Mouse (Mus musculus): ENCODE measurements around the gene Ccdc144b. TPM values are rescaled to one million over a fixed set of nuclear protein-coding genes. Genes with fewer than 3 reads are reported as not detected.

Gene Ccdc144b
- polyA plus RNA-seq, 1 experiment from 2014 or later: not detected

- Histone ChIP-seq H3K27ac (ENCODE audit: low read depth, low read length) (no peak overlapping the region), H3K4me1 (replicated peaks; ENCODE audit: control insufficient read depth, insufficient read depth, low read length) (no peaks in the 10 kb centered on the region), H3K9me3 (ENCODE audit: control insufficient read depth, low read length) (no peaks in the 10 kb centered on the region), H3K4me3 (ENCODE audit: low read depth, low read length) (no peak overlapping the region), H3K27me3 (replicated peaks; ENCODE audit: control insufficient read depth, insufficient read depth, low read length) (no peaks in the 10 kb centered on the region), H3K36me3 (ENCODE audit: control insufficient read depth, insufficient read depth, low read length) (0 out of 2 replicates have a peak, but pooled peaks cover 3% of the 10 kb centered on the region), H3K4me2 (no peak overlapping the region), H3K9ac (ENCODE audit: low read depth, low read length) (no peak overlapping the region)
- DNase-seq (ENCODE audit: low spot score) (no peak), ATAC-seq (replicated peaks; ENCODE audit: low FRiP score) (peak; percentile 58)
- 68% methylated on average over 7 of the region's 7 CpGs for WGBS
Measured at GRCm38 (mm10) chr3:35973551-35973950, 79.8 kb downstream of the Ccdc144b start.

- H3K9ac ChIP-seq (ENCODE audit: low read depth, low read length): no peak overlapping the region
- H3K27ac ChIP-seq (ENCODE audit: low read depth, low read length): no peak overlapping the region
- H3K27me3 ChIP-seq (replicated peaks; ENCODE audit: control insufficient read depth, insufficient read depth, low read length): no peaks in the 10 kb centered on the region
- H3K9me3 ChIP-seq (ENCODE audit: control insufficient read depth, low read length): no peaks in the 10 kb centered on the region
- WGBS: 76% methylated on average over 4 of the region's 4 CpGs
- no peak overlapping the region for H3K4me2 ChIP-seq
- no peak for ATAC-seq (replicated peaks; ENCODE audit: low FRiP score)
- H3K4me3 ChIP-seq (ENCODE audit: low read depth, low read length): no peak overlapping the region
- H3K4me1 ChIP-seq (replicated peaks; ENCODE audit: control insufficient read depth, insufficient read depth, low read length): no peaks in the 10 kb centered on the region
- H3K36me3 ChIP-seq (ENCODE audit: control insufficient read depth, insufficient read depth, low read length): 0 out of 2 replicates have a peak, but pooled peaks cover 3% of the 10 kb centered on the region
- no peak for DNase-seq (ENCODE audit: low spot score)
Measured at GRCm38 (mm10) chr3:35972985-35973384, 80.4 kb downstream of the Ccdc144b start.

GRCm38 (mm10) chr3:35971149-35971548, 82.2 kb downstream of the Ccdc144b start:
- Histone ChIP-seq H3K9ac (ENCODE audit: low read depth, low read length) (no peak overlapping the region), H3K27me3 (replicated peaks; ENCODE audit: control insufficient read depth, insufficient read depth, low read length) (no peaks in the 10 kb centered on the region), H3K9me3 (ENCODE audit: control insufficient read depth, low read length) (no peaks in the 10 kb centered on the region), H3K27ac (ENCODE audit: low read depth, low read length) (no peak overlapping the region), H3K36me3 (ENCODE audit: control insufficient read depth, insufficient read depth, low read length) (0 out of 2 replicates have a peak, but pooled peaks cover 3% of the 10 kb centered on the region), H3K4me1 (replicated peaks; ENCODE audit: control insufficient read depth, insufficient read depth, low read length) (no peaks in the 10 kb centered on the region), H3K4me2 (no peak overlapping the region), H3K4me3 (ENCODE audit: low read depth, low read length) (no peak overlapping the region)
- ATAC-seq (replicated peaks; ENCODE audit: low FRiP score) (no peak), DNase-seq (ENCODE audit: low spot score) (no peak)
- 87% methylated on average over 12 of the region's 12 CpGs for WGBS

- ATAC-seq (replicated peaks; ENCODE audit: low FRiP score) (no peak), DNase-seq (ENCODE audit: low spot score) (no peak)
- Histone ChIP-seq H3K36me3 (ENCODE audit: control insufficient read depth, insufficient read depth, low read length) (0 out of 2 replicates have a peak, but pooled peaks cover 3% of the 10 kb centered on the region), H3K4me3 (ENCODE audit: low read depth, low read length) (no peak overlapping the region), H3K4me1 (replicated peaks; ENCODE audit: control insufficient read depth, insufficient read depth, low read length) (no peaks in the 10 kb centered on the region), H3K27ac (ENCODE audit: low read depth, low read length) (no peak overlapping the region), H3K27me3 (replicated peaks; ENCODE audit: control insufficient read depth, insufficient read depth, low read length) (no peaks in the 10 kb centered on the region), H3K9me3 (ENCODE audit: control insufficient read depth, low read length) (no peaks in the 10 kb centered on the region), H3K9ac (ENCODE audit: low read depth, low read length) (no peak overlapping the region), H3K4me2 (no peak overlapping the region)
- 90% methylated on average over 4 of the region's 4 CpGs for WGBS
Measured at GRCm38 (mm10) chr3:35970441-35970840, 82.9 kb downstream of the Ccdc144b start.

GRCm38 (mm10) chr3:35967366-35967921, 85.9 kb downstream of the Ccdc144b start:
- Histone ChIP-seq H3K4me2 (no peak overlapping the region), H3K27ac (ENCODE audit: low read depth, low read length) (no peak overlapping the region), H3K4me1 (replicated peaks; ENCODE audit: control insufficient read depth, insufficient read depth, low read length) (no peaks in the 10 kb centered on the region), H3K9ac (ENCODE audit: low read depth, low read length) (no peak overlapping the region), H3K9me3 (ENCODE audit: control insufficient read depth, low read length) (no peaks in the 10 kb centered on the region), H3K27me3 (replicated peaks; ENCODE audit: control insufficient read depth, insufficient read depth, low read length) (no peaks in the 10 kb centered on the region), H3K36me3 (ENCODE audit: control insufficient read depth, insufficient read depth, low read length) (0 out of 2 replicates have a peak, but pooled peaks cover 4% of the 10 kb centered on the region), H3K4me3 (ENCODE audit: low read depth, low read length) (no peak overlapping the region)
- no peak for DNase-seq (ENCODE audit: low spot score)
- WGBS: 86% methylated on average over 8 of the region's 8 CpGs
- no peak for ATAC-seq (replicated peaks; ENCODE audit: low FRiP score)

- 48% methylated on average over 2 of the region's 2 CpGs for WGBS
- no peak overlapping the region for H3K9ac ChIP-seq (ENCODE audit: low read depth, low read length)
- DNase-seq (ENCODE audit: low spot score) (no peak), ATAC-seq (replicated peaks; ENCODE audit: low FRiP score) (no peak)
- H3K36me3 ChIP-seq (ENCODE audit: control insufficient read depth, insufficient read depth, low read length): 0 out of 2 replicates have a peak, but pooled peaks cover 4% of the 10 kb centered on the region
- no peaks in the 10 kb centered on the region for H3K4me1 ChIP-seq (replicated peaks; ENCODE audit: control insufficient read depth, insufficient read depth, low read length)
- no peaks in the 10 kb centered on the region for H3K27me3 ChIP-seq (replicated peaks; ENCODE audit: control insufficient read depth, insufficient read depth, low read length)
- no peak overlapping the region for H3K27ac ChIP-seq (ENCODE audit: low read depth, low read length)
- H3K4me3 ChIP-seq (ENCODE audit: low read depth, low read length): no peak overlapping the region
- H3K9me3 ChIP-seq (ENCODE audit: control insufficient read depth, low read length): no peaks in the 10 kb centered on the region
- H3K4me2 ChIP-seq: no peak overlapping the region
Measured at GRCm38 (mm10) chr3:35966493-35966892, 86.9 kb downstream of the Ccdc144b start.

- 55% methylated on average over 4 of the region's 4 CpGs for WGBS
Measured at GRCm38 (mm10) chr3:35964928-35965327, 88.4 kb downstream of the Ccdc144b start.

GRCm38 (mm10) chr3:35963921-35964320, 89.4 kb downstream of the Ccdc144b start:
- Histone ChIP-seq H3K27ac (ENCODE audit: low read depth, low read length) (no peak overlapping the region), H3K27me3 (replicated peaks; ENCODE audit: control insufficient read depth, insufficient read depth, low read length) (no peaks in the 10 kb centered on the region), H3K36me3 (ENCODE audit: control insufficient read depth, insufficient read depth, low read length) (0 out of 2 replicates have a peak, but pooled peaks cover 4% of the 10 kb centered on the region), H3K4me3 (ENCODE audit: low read depth, low read length) (no peak overlapping the region), H3K4me2 (no peak overlapping the region), H3K9me3 (ENCODE audit: control insufficient read depth, low read length) (no peaks in the 10 kb centered on the region), H3K4me1 (replicated peaks; ENCODE audit: control insufficient read depth, insufficient read depth, low read length) (no peaks in the 10 kb centered on the region), H3K9ac (ENCODE audit: low read depth, low read length) (no peak overlapping the region)
- ATAC-seq (replicated peaks; ENCODE audit: low FRiP score) (no peak), DNase-seq (ENCODE audit: low spot score) (no peak)
- 87% methylated on average over 5 of the region's 5 CpGs for WGBS

More at GRCm38 (mm10) chr3:35964928-35965327, 88.4 kb downstream of the Ccdc144b start:
- Histone ChIP-seq H3K4me2 (no peak overlapping the region), H3K4me1 (replicated peaks; ENCODE audit: control insufficient read depth, insufficient read depth, low read length) (no peaks in the 10 kb centered on the region), H3K9me3 (ENCODE audit: control insufficient read depth, low read length) (no peaks in the 10 kb centered on the region), H3K27me3 (replicated peaks; ENCODE audit: control insufficient read depth, insufficient read depth, low read length) (no peaks in the 10 kb centered on the region), H3K4me3 (ENCODE audit: low read depth, low read length) (no peak overlapping the region), H3K9ac (ENCODE audit: low read depth, low read length) (no peak overlapping the region), H3K27ac (ENCODE audit: low read depth, low read length) (no peak overlapping the region), H3K36me3 (ENCODE audit: control insufficient read depth, insufficient read depth, low read length) (0 out of 2 replicates have a peak, but pooled peaks cover 4% of the 10 kb centered on the region)
- peak; percentile 62 for ATAC-seq (replicated peaks; ENCODE audit: low FRiP score)
- DNase-seq (ENCODE audit: low spot score): no peak

- no peak overlapping the region for H3K27ac ChIP-seq (ENCODE audit: low read depth, low read length)
- WGBS: 86% methylated on average over 4 of the region's 4 CpGs
- no peak overlapping the region for H3K9ac ChIP-seq (ENCODE audit: low read depth, low read length)
- H3K4me2 ChIP-seq: no peak overlapping the region
- 0 out of 2 replicates have a peak, but pooled peaks cover 4% of the 10 kb centered on the region for H3K36me3 ChIP-seq (ENCODE audit: control insufficient read depth, insufficient read depth, low read length)
- H3K27me3 ChIP-seq (replicated peaks; ENCODE audit: control insufficient read depth, insufficient read depth, low read length): no peaks in the 10 kb centered on the region
- H3K9me3 ChIP-seq (ENCODE audit: control insufficient read depth, low read length): no peaks in the 10 kb centered on the region
- H3K4me1 ChIP-seq (replicated peaks; ENCODE audit: control insufficient read depth, insufficient read depth, low read length): no peaks in the 10 kb centered on the region
- ATAC-seq (replicated peaks; ENCODE audit: low FRiP score) (no peak), DNase-seq (ENCODE audit: low spot score) (no peak)
- no peak overlapping the region for H3K4me3 ChIP-seq (ENCODE audit: low read depth, low read length)
Measured at GRCm38 (mm10) chr3:35963401-35963800, 89.9 kb downstream of the Ccdc144b start.
